Mouse (Mus musculus) myocyte (in vitro differentiated cells): ENCODE data around the gene Atcay. TPM values are rescaled to one million over a fixed set of nuclear protein-coding genes. Genes with fewer than 3 reads are reported as not detected.

Source experiments
- H3K27me3 ChIP-seq: one replicate; pipeline ENCODE4 v1.6.1; 2011; ENCODE audit not compliant: control insufficient read depth, insufficient read depth, insufficient read length
- H3K36me3 ChIP-seq: one replicate; pipeline ENCODE4 v1.6.1; 2011; ENCODE audit not compliant: control insufficient read depth, insufficient read depth
- H3K4me2 ChIP-seq: one replicate; pipeline ENCODE4 v1.6.1; 2011; ENCODE audit warnings: low read depth, control low read depth
- H3K4me3 ChIP-seq: one replicate; pipeline ENCODE4 v1.5.1; 2011; ENCODE audit warnings: mild to moderate bottlenecking, control low read depth, moderate library complexity
- H3K79me2 ChIP-seq: one replicate; pipeline ENCODE4 v1.6.1; 2011; ENCODE audit not compliant: control insufficient read depth, insufficient read depth
- H3ac ChIP-seq: one replicate; pipeline ENCODE4 v1.6.1; 2011; ENCODE audit not compliant: control insufficient read depth, insufficient read length
- CEBPB ChIP-seq: IDR thresholded peaks from 2 replicates; pipeline ENCODE4 v1.6.1; 2011; ENCODE audit warnings: mild to moderate bottlenecking, moderate library complexity; ENCODE audit not compliant: poor library complexity, insufficient read depth, severe bottlenecking
- E2F4 ChIP-seq: IDR thresholded peaks from one replicate; pipeline ENCODE4 v1.6.1; 2011; ENCODE audit warnings: mild to moderate bottlenecking, control low read depth, moderate library complexity; ENCODE audit not compliant: insufficient read depth
- MAX ChIP-seq: IDR thresholded peaks from one replicate; pipeline ENCODE4 v1.6.1; 2011; ENCODE audit warnings: low read depth, mild to moderate bottlenecking, control low read depth
- MYOD1 ChIP-seq, 3 experiments: IDR thresholded peaks; one replicate each; pipeline ENCODE4 v1.6.1; 2011; ENCODE audit warnings: control low read depth in 2 of 3, low read depth in 2 of 3, mild to moderate bottlenecking in 2 of 3, moderate library complexity in 1 of 3; ENCODE audit not compliant: insufficient read length in 2 of 3, control insufficient read depth in 1 of 3
- MYOG ChIP-seq, 3 experiments: IDR thresholded peaks; one replicate each; pipeline ENCODE4 v1.6.1; 2011; ENCODE audit warnings: control low read depth in 2 of 3, low read depth in 2 of 3, mild to moderate bottlenecking in 2 of 3; ENCODE audit not compliant: insufficient read length in 2 of 3, control insufficient read depth in 1 of 3, insufficient read depth in 1 of 3
- POLR2A ChIP-seq: IDR thresholded peaks from one replicate; pipeline ENCODE4 v1.6.1; 2011; ENCODE audit warnings: low read depth, mild to moderate bottlenecking, control low read depth, moderate library complexity; ENCODE audit not compliant: insufficient read length
- POLR2AphosphoS2 ChIP-seq: IDR thresholded peaks from one replicate; pipeline ENCODE4 v1.6.1; 2011; ENCODE audit warnings: low read depth, control low read depth; ENCODE audit not compliant: insufficient read length
- REST ChIP-seq: IDR thresholded peaks from one replicate; pipeline ENCODE4 v1.6.1; 2011; ENCODE audit warnings: mild to moderate bottlenecking, control low read depth, moderate library complexity; ENCODE audit not compliant: insufficient read depth, insufficient read length
- SRF ChIP-seq: IDR thresholded peaks from one replicate; pipeline ENCODE4 v1.6.1; 2011; ENCODE audit warnings: low read depth; ENCODE audit not compliant: control insufficient read depth, insufficient read length
- TCF12 ChIP-seq: IDR thresholded peaks from one replicate; pipeline ENCODE4 v1.6.1; 2011; ENCODE audit warnings: mild to moderate bottlenecking, control low read depth; ENCODE audit not compliant: poor library complexity, insufficient read depth, severe bottlenecking
- TCF3 ChIP-seq: IDR thresholded peaks from one replicate; pipeline ENCODE4 v1.6.1; 2011; ENCODE audit warnings: low read depth, control low read depth; ENCODE audit not compliant: insufficient read length
- USF1 ChIP-seq: IDR thresholded peaks from one replicate; pipeline ENCODE4 v1.6.1; 2011; ENCODE audit warnings: low read depth, mild to moderate bottlenecking, control low read depth, moderate library complexity
- polyA plus RNA-seq: library from polyadenylated mRNA; unstranded; fragments of >200 nt; fragmentation: generic; extraction: Trizol; gene quantifications from one replicate; pipeline ENCODE4 v1.2.1, GENCODE M21; 2012; ENCODE audit warnings: missing spikeins

Atcay gene
- polyA plus RNA-seq, 1 experiment: 0.11 TPM

DNA sequence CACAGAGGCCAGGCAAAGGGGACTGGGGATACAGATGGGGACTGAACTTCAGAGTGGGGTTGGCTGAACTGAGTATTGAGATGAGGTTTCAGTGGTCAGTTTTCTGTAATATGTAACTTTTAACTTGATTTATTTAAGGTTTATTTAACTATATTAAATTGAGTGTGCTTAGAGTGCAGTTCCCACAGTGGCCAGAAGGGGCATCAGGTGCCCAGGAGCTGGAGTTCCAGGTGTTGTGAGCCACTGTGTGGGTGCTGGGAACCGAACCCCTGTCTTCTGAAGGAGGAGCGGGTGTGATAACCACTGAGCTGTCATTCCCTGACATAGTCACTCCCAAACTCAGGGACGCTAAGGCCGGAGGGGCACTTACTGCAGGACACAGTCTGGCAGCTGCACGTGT is 20.5 kb downstream of the Atcay start:
- peaks cover 14% of the 10 kb centered on the region for H3K27me3 ChIP-seq
- TF ChIP-seq CEBPB (no peak), REST (no peak), TCF12 (no peak), POLR2A (no peak), USF1 (no peak), POLR2AphosphoS2 (no peak), SRF (no peak), MYOD1 (IDR thresholded peaks at IDR 0.05; ENCODE audit: control insufficient read depth in 1 of 3, insufficient read length in 2 of 3, low read depth in 2 of 3) (no peak), MAX (no peak), MYOG (IDR thresholded peaks at IDR 0.05; ENCODE audit: control insufficient read depth in 1 of 3, insufficient read depth in 1 of 3, insufficient read length in 2 of 3, low read depth in 2 of 3) (no peak), TCF3 (no peak), E2F4 (no peak)
- H3ac ChIP-seq: no peak overlapping the region
- H3K79me2 ChIP-seq: no peaks in the 10 kb centered on the region
- H3K4me2 ChIP-seq: no peak overlapping the region
- no peaks in the 10 kb centered on the region for H3K36me3 ChIP-seq
- no peak overlapping the region for H3K4me3 ChIP-seq

DNA sequence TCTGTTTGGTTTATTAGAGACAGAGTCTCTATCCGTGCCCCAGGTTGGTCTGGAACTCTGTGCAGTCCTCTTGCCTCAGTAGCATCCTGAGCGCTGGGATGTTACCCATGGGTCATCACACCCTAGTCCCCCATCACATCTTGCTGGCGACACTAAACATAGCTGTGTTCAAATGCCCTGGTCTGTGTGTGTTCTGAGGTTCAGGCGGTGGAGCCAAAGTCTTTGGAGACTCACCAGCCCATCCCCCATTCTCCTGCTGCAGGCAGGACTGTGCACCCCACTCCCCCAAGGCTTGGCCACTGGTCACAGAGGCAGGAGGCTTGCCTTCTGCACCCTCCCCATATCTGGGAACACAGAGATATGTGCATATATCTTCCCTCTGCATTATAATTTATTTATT is 26.5 kb downstream of the Atcay start:
- no peaks in the 10 kb centered on the region for H3K36me3 ChIP-seq
- TF ChIP-seq MAX (no peak), SRF (no peak), TCF3 (no peak), MYOD1 (IDR thresholded peaks at IDR 0.05; ENCODE audit: control insufficient read depth in 1 of 3, insufficient read length in 2 of 3, low read depth in 2 of 3) (no peak), CEBPB (no peak), POLR2A (no peak), REST (no peak), MYOG (IDR thresholded peaks at IDR 0.05; ENCODE audit: control insufficient read depth in 1 of 3, insufficient read depth in 1 of 3, insufficient read length in 2 of 3, low read depth in 2 of 3) (no peak), USF1 (no peak), TCF12 (no peak), E2F4 (no peak), POLR2AphosphoS2 (no peak)

DNA sequence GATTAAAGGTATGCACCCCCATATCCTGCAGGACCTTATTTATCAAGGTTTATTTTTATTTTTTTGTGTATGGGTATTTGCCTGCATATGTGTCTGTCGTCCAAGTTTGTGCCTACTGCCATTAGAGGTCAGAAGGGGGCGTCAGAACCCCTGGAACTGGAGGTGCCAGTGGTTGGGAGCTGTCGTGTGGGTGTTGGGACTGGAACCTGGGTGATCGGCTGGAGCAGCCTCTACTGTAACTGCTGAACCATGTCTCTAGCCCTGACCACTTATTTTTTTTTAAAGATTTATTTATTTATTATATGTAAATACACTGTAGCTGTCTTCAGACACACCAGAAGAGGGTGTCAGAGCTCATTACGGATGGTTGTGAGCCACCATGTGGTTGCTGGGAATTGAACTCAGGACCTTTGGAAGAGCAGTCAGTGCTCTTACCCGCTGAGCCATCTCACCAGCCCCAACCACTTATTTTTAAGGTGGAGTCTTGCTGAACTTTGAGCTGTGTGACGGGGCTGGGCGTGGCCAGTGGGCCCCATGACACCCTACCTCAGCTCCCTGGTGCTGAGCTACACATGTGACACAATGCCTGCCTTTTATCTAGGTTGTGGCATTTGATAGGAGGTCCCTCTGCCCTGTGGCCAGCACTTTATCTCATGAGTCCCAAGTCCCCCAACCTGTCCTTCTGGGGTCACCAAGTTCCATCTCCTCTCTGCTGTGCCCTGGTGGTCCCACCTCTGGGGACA is 27.5 kb downstream of the Atcay start:
- H3K36me3 ChIP-seq: no peaks in the 10 kb centered on the region
- no peak overlapping the region for H3ac ChIP-seq
- no peak overlapping the region for H3K4me3 ChIP-seq
- peak overlapping the region; percentile 31 for H3K4me2 ChIP-seq
- TF ChIP-seq SRF: no peak
- TF ChIP-seq POLR2AphosphoS2: peak; percentile 16
- H3K79me2 ChIP-seq: no peaks in the 10 kb centered on the region
- no peaks in the 10 kb centered on the region for H3K27me3 ChIP-seq

More for the DNA sequence above, 26.5 kb downstream of the Atcay start:
- H3K4me3 ChIP-seq: no peak overlapping the region
- no peak overlapping the region for H3K4me2 ChIP-seq
- H3K27me3 ChIP-seq: no peaks in the 10 kb centered on the region
- no peak overlapping the region for H3ac ChIP-seq
- H3K79me2 ChIP-seq: no peaks in the 10 kb centered on the region

DNA sequence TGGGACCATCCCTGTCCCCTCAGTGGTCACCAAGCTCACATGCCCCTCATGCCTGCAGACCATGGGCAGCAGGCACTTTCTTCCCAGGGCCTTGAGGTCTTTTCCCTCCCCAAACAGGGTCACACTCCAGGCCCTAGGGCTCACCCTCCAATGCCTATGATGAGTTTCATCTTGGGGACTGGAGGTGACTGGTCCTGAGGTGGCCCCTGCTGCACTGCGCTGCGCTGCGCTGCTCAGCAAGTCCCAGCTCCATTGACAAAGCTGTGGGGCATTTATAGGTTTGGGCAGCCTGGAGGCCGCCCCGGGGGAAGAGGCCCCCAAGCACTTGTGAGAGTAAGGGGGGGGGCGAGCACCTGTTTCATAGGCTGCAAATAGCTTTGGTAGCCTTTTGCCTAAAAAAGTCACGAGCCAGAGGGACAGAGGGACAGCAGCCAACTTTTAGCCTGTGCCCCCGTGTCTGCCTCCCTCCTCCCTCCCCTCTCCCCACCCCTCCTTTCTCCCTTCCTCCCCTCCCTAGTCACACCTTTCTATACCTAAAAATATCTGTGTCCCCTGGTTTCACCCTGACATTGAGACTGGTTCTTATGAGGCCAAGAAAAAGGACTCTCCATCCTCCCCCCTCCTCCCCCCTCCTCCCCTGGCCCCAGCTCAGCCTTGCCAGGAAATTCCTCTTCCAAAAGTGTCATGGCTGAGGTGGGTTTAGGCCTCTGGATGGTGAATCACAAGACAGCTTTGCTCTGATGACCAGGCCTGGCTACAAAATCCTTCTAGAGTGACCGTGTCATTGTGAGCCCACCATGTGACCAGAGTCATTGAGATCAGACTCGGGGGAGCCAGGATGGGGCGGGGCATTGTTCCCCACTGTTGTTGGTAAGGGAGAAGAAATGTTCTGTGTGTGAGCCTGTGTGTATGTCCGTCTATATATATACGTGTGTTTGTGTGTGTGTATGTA is 28.6 kb downstream of the Atcay start, which contains the start of gene Nmrk2:
TSS of gene Nmrk2 (minus strand) at position 245 of the 952 bp plus-strand sequence.
- peak; percentile 69 for TF ChIP-seq USF1
- TF ChIP-seq TCF3: no peak
- TF ChIP-seq MYOG (IDR thresholded peaks at IDR 0.05; ENCODE audit: control insufficient read depth in 1 of 3, insufficient read depth in 1 of 3, insufficient read length in 2 of 3, low read depth in 2 of 3): peak in 2 of 3 experiments; percentile 58 to 73
- no peak for TF ChIP-seq MAX
- TF ChIP-seq REST: no peak
- peak in 1 of 3 experiments; percentile 80 for TF ChIP-seq MYOD1 (IDR thresholded peaks at IDR 0.05; ENCODE audit: control insufficient read depth in 1 of 3, insufficient read length in 2 of 3, low read depth in 2 of 3)
- peak; percentile 49 for TF ChIP-seq POLR2A
- peak; percentile 32 for TF ChIP-seq TCF12
- no peak for TF ChIP-seq CEBPB
- peak; percentile 67 for TF ChIP-seq POLR2AphosphoS2
- peak; percentile 73 for TF ChIP-seq SRF
- Histone ChIP-seq H3K4me2 (peak within 1 kb of the TSS; percentile 51), H3K36me3 (no peaks in the 10 kb centered on the region), H3K27me3 (no peaks in the 10 kb centered on the region), H3K79me2 (no peaks in the 10 kb centered on the region), H3K4me3 (peak within 1 kb of the TSS; percentile 1), H3ac (no peak within 1 kb of the TSS)
